17 mouse cellular contexts compared by ENCODE assay signal in genomic region chr3:116664281-116664680, GRCm38 (mm10). TPM values are rescaled to one million over a fixed set of nuclear protein-coding genes. Genes with fewer than 3 reads are reported as not detected.
"Had no signal": no experiment of that assay in that cellular context is flagged by ENCODE, and none has a peak within 500 bp of the region (broad histone marks: within the 10 kb centered on the region; RNA-seq: fewer than 3 reads in every experiment).

No protein-coding gene starts in this region.

RNA-seq across cellular contexts. Expression of gene Gm43191, which starts 16.8 kb away (rescaled TPM):
- polyA plus RNA-seq: cortical plate, adult 2 months; embryonic facial prominence, embryonic 10.5 days; embryonic facial prominence, embryonic 11.5 days; embryonic facial prominence, embryonic 12.5 days; embryonic facial prominence, embryonic 13.5 days; embryonic facial prominence, embryonic 14.5 days; embryonic facial prominence, embryonic 15.5 days; erythroblast, embryonic 14.5 days; forebrain, embryonic 11.5 days; forebrain, embryonic 12.5 days; forebrain, embryonic 13.5 days; forebrain, embryonic 14.5 days; forebrain, embryonic 16.5 days; forebrain, postnatal 0 days; frontal cortex, adult 2 months; gonadal fat pad, adult 2 months; heart, adult 2 months had no signal
